38 mouse cellular contexts compared by ENCODE assay signal in genomic region chr15:78808980-78809379, GRCm38 (mm10). TPM values are rescaled to one million over a fixed set of nuclear protein-coding genes. Genes with fewer than 3 reads are reported as not detected.
"Had no signal": no experiment of that assay in that cellular context is flagged by ENCODE, and none has a peak within 500 bp of the region (broad histone marks: within the 10 kb centered on the region; RNA-seq: fewer than 3 reads in every experiment).

No protein-coding gene starts in this region.

- H3K27ac ChIP-seq: limb, embryonic 10.5 days; limb, embryonic 12.5 days; limb, embryonic 13.5 days; limb, embryonic 15.5 days; liver, embryonic 12.5 days; liver, embryonic 13.5 days; liver, embryonic 14.5 days; liver, embryonic 15.5 days; lung, embryonic 15.5 days; macrophage; midbrain, embryonic 10.5 days; midbrain, embryonic 12.5 days; midbrain, embryonic 13.5 days; midbrain, embryonic 15.5 days had no signal

- H3K4me3 ChIP-seq: limb, embryonic 10.5 days; limb, embryonic 12.5 days; limb, embryonic 13.5 days; limb, embryonic 15.5 days; liver, embryonic 12.5 days; liver, embryonic 13.5 days; liver, embryonic 15.5 days; lung, embryonic 15.5 days; megakaryocyte, embryonic 14.5 days; midbrain, embryonic 10.5 days; midbrain, embryonic 12.5 days; midbrain, embryonic 13.5 days; midbrain, embryonic 15.5 days; myocyte had no signal

- H3K4me1 ChIP-seq: midbrain, embryonic 15.5 days had no signal

- DNase-seq: left cerebral cortex, postnatal 4 days; liver; liver, embryonic 13.5 days; liver, postnatal 0 days; lung, adult 2 months; lung, embryonic 14.5 days; lung, postnatal 10 days; lung, postnatal 14 days; lung, postnatal 36 days; lung, postnatal 4 days; midbrain, embryonic 14.5 days had no signal

RNA-seq across cellular contexts. Expression of gene Card10, which starts 6.1 kb away (rescaled TPM):
- total RNA-seq: megakaryocyte-erythroid progenitor cell, adult 5-6 weeks had no signal
- polyA plus RNA-seq: macrophage had no signal

RNA-seq across cellular contexts. Expression of gene Cdc42ep1, which starts 33.4 kb away (rescaled TPM):
- total RNA-seq: megakaryocyte progenitor cell, adult 5-6 weeks; megakaryocyte-erythroid progenitor cell, adult 5-6 weeks had no signal
- polyA plus RNA-seq: macrophage had no signal

RNA-seq across cellular contexts. Expression of gene Lgals2, which starts 46.3 kb away (rescaled TPM):
- total RNA-seq: left cerebral cortex, postnatal 10 days; left cerebral cortex, postnatal 14 days; left cerebral cortex, postnatal 25 days; left cerebral cortex, postnatal 36 days; left cerebral cortex, postnatal 4 days; megakaryocyte progenitor cell, adult 5-6 weeks; megakaryocyte-erythroid progenitor cell, adult 5-6 weeks; midbrain, postnatal 0 days; monocyte, adult 5-6 weeks had no signal
- polyA plus RNA-seq: limb, embryonic 10.5 days; limb, embryonic 11.5 days; limb, embryonic 12.5 days; macrophage; midbrain, embryonic 10.5 days; midbrain, embryonic 11.5 days; midbrain, embryonic 12.5 days; midbrain, embryonic 13.5 days; midbrain, embryonic 14.5 days; midbrain, embryonic 16.5 days; midbrain, postnatal 0 days; neural tube, embryonic 11.5 days had no signal
